Mouse (Mus musculus): ENCODE measurements at regions not wholly inside any gene's neighbourhood (a gene's known extent, or its start where the extent isn't known, plus 50 kb on each side); places are given as distances from the start of the nearest gene placed in this dataset.
"Not testable (repeated sequence)": the region's sequence is repeated elsewhere in the genome, so short reads cannot be mapped to it uniquely, and the experiment has no call there.

DNA sequence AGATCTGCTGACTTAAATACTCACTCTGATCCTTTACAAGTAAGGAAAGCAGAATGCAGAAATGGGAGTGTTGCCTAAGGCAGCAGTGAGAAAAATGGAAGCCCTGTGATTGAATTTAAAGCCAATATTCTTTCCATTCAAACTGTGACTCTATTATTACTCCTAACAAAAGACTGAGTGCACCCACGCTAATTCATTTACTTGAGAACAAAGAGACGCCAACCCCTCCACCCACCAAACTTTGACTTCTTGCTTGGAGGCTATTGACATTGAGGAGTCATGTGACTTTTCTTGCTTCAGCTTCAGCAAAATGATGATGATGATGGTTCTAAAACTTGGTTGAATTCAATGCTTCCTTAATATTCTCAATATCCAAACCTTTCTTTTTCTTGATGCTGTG lies 245.6 kb downstream of the Enc1 start:
- DNase-seq (ENCODE audit: low spot score): no peak

DNA sequence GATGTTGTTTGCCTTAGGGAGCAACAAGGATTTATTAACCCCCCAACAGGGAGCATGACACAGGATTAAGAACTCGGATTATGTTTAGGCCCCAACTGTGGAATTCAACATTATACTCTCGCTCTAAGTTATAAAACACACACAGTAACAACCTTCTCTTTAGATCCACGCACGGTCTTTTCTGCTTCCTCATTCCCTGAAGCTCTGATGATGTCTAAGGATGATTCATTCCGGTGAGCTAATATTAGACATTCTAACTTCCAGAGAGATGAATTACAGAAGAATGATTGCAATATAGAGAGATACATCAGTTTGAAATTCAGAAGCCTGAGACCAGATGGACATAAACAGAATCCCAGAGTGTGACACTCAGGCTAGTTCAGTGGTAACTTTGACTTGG lies 245.0 kb downstream of the Enc1 start:
- DNase-seq (ENCODE audit: low spot score): no peak

DNA sequence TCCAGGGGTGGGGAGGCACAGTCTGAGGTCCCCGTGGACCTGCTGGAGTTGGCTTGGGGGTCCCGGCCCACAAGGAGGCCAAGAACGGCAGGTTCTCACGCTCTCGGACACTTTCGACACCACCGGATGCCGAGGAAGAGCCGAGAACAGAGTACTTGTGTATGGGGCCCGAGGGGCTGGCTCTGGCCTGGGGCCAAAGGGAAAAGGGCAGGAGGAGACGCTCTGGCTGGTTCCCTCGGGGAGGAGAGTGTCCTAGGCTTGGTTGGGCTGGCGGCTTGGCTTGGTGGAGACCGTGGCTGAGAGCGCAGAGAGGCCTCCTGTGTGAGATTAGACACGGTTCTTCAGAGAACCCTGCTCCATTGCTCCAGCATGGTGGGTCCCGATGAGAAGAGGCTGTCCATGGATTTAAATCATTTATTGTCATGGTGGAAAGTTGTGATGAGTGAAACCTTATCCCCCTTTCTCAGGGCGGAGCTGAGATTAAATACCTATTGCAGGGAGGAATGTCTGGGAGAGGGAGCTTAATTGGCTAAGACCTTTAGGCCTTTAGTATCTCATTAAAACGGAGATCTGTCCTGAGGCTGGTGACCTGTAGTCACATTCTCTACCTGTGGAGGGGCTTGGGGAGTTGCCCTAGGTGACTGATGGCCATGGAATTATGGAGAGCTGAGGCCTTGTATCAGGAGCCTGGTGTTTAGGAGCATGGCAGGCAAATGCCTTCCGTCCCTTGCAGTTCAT lies 244.1 kb downstream of the Enc1 start:
- DNase-seq (ENCODE audit: low spot score): no peak

DNA sequence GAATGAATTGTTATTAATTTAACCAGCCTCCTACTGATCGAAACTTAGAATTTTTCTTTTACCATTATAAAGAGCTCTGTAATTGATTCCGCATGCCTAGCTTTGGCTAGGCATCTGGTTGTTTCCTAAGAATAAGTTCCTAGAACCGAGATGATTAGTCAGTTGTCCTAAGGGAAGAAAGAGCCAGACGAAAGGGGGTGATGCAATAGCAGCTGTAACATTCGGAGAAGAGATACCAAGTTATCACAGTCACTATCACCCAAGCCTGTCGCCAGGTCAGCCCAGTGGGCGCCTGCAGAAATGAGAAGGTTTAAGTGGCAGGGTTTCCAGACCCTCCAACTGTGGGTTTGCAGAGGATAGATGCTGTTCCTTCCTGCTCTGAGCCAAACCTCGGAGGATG lies 242.8 kb downstream of the Enc1 start:
- DNase-seq (ENCODE audit: low spot score): no peak

DNA sequence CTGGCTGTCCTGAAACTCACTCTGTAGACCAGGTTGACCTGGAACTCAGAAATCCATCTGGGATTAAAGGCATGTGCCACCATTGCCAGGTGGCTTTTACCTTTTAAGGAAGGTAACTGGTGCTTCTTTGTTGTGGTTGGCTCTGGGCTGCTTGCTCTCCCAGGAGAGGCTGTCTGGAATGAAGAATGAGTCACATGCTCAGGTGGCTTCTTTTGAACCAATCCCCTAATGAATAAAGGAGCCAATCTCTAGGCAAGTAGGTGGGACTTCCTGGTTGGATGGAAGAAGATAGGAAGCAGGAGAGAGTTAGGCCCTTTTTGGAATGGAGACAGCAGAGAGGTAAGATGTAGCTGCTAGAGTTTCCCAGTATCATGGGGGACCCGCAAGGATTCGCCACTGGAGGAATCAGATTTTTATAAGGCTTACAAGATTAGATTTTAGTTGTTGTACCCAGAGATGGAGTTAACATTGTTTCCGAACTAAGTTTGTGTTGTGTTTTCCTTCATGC lies 241.6 kb downstream of the Enc1 start:
- DNase-seq (ENCODE audit: low spot score): no peak

DNA sequence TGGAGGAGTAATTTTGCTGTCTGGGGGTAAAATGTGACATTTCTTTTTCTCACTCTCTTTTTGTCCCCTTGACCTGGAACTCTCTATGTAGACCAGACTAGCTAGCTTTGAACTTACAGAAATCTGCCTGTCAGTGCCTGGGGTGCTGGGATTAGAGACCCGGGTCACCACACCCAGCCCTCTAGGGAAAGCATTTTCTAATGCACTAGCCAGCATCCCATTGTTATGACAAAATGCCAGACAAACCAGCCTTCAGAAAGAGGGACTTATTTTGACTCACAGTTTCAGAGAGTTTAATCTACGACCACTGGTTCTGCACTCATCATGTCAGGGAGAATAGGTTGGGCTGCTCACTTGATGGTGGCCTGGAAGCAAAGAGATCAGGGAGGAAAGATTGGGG lies 240.4 kb downstream of the Enc1 start:
- DNase-seq (ENCODE audit: low spot score): no peak

DNA sequence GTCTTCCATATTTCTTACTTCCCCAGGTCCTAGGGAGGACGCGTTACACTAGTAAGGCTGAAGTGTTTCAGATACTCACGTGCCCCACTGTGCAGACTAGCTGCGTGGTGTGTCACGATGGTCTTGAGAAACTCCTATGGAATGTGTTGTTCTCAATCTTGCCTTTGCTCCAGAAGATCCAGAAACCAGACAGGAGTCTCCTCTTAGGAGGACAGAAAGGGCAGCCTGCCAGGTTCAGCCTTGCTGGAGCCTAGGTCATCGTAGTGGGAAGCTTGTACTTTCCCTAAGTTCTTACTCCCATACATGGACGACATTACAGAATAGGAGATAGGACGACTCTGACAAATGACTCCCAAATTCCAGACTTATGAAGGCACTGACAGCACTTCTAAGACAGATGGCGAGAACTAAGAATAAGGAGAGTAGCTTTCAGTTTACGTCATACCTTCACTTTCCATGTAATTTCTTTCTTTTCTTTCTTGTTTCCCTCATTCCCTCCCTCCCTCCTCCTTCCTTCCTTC lies 238.2 kb downstream of the Enc1 start:
- DNase-seq (ENCODE audit: low spot score): no peak

- DNase-seq (ENCODE audit: low spot score): no peak
Measured at GRCm38 (mm10) chr13:97473971-97474365, 233.1 kb downstream of the Enc1 start.

DNA sequence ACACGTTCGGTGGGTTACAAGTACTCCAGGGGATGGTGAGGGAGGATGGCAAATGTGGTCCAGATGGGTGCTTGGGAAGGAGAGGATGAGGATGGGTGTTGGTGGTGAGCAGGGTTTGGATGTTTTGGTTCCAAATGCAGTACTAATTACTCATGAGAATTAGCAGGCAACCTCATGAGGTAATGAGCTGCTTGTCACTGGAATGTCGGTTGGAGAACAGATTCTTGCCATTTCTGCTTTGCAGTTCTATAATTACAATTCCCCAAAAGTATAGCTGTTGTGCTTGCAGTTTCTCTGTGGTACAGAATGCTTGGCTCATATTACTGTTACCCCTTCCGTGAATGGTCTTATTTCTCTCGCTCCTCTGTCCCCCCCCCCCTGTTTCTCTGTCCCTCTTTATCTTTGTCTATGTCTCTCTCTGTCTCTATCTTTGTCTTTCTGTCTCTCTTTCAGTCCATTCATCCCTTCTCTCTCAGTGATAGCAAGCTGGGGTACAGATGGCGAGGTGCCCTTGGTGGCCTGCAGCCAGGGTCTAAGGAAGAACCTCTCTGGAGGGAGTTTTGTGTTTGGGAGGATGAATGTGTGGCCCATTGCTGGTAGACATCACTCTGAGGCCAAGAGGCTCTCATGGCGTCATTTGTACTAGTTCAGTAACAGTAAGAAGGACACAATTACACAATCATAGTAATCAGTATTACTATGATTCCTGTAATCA lies 232.5 kb downstream of the Enc1 start:
- no peak for DNase-seq (ENCODE audit: low spot score)

DNA sequence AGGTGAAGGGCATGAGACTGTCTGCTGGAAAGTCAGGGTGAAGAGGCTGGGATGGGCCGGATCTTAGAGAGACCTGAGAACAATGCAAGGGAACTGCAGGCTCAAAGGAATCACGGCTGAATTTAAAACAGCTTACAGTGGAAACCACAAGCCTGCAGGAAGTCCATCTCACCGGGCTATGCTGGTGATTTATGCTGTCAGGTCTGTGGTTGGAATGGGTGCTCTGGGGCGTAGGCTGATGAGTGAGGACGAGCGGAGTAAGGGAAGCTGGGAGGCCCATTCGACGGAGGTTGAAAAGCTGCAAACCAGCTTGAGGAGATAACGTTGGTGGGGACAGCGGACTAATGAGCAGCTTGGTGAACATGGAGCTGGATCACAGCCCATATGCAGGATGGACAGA lies 229.1 kb downstream of the Enc1 start:
- DNase-seq (ENCODE audit: low spot score): no peak

DNA sequence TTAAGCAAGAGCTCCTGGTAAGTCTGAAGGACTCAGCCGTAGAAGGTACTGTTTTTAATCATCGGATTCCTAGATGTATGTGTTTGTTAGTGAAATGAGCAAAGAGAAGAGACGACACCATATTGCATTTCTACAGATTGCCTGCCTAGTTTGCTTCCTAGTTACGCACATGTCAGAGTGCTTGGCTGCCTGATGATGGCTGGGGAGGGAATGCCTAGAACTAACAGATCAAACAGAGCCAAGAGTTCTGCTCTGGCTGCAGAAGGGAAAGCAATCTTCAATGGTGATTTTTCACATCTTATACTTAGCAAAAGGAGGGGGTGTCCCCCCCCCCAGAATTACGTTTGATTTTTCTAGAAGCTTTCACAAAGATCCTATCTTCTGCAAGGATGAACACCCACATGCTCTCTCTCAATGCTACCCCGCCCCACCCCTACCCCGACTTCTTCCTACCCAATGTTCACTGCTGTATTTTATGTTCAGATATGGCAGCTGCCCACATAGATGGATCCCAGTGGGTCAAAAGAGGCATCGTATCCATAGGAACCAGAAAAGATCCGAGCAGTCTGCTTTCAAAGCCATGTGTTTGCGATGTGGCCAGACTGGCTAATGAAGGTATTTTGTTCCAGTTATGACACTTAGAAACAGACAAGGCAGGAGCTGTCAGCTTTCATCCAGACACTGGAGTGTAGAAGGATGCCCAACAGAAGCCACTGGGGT lies 228.1 kb downstream of the Enc1 start:
- no peak for DNase-seq (ENCODE audit: low spot score)

DNA sequence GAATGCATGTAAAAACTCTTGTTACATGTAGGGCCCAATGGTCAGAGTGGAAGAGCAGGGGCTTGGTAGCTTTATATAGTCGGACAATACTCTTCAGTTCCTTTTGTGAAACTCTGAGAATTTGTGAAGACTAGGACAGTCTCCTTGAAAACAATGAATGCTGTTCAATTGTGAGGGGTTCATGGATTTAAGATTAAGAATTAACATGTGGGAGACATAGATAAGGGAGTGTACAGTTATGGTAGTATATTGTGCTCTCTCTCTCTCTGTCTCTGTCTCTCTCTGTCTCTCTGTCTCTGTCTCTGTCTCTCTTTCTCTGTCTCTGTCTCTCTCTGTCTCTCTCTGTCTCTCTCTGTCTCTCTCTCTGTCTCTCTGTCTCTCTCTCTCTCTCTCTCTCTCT lies 225.7 kb downstream of the Enc1 start:
- not testable (repeated sequence) for DNase-seq (ENCODE audit: low spot score)

- DNase-seq (ENCODE audit: low spot score): no peak
Measured at GRCm38 (mm10) chr13:97463798-97464197, 222.9 kb downstream of the Enc1 start.

- DNase-seq (ENCODE audit: low spot score): no peak
Measured at GRCm38 (mm10) chr13:97462884-97463235, 222.0 kb downstream of the Enc1 start.

GRCm38 (mm10) chr13:97462110-97462883 lies 221.4 kb downstream of the Enc1 start:
- no peak for DNase-seq (ENCODE audit: low spot score)

DNA sequence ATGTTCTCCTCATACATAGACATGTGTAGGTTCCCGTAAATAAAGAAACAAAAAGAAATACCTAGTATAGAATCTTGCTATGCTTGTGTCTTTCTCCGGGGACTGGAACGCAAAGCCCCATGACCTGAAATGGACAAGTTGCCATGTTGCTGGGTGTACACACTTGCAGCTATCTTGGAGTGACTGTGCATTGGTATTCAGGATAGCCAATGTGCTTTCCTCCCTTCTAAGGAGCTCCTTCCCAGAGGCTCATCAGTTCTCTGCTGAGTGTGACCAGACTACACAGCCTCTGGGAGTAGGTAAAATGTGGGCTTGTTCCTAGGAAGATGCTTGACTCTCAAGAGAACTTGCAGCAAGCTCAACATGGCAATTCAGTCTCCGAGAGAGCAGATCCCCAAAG lies 220.3 kb downstream of the Enc1 start:
- no peak for DNase-seq (ENCODE audit: low spot score)

DNA sequence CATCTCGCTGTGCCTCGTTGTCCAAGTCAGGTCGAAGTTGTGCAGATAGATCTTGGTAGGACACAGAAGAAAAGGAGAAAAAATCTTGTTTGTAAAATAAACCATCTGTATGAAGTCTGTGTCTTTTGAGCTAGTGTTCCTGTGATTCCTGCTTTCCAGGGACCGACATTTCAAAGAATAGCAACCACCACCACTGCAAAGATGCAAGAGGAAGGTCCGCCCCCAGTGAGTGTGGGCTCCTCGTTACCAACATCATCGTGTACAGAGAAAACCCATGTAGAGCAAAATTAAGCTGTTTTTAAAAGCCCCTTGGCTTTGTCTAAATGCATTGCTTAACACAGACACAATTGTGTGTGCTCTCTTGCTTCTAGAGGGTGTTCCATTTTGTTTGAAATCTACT lies 218.2 kb downstream of the Enc1 start:
- no peak for DNase-seq (ENCODE audit: low spot score)

DNA sequence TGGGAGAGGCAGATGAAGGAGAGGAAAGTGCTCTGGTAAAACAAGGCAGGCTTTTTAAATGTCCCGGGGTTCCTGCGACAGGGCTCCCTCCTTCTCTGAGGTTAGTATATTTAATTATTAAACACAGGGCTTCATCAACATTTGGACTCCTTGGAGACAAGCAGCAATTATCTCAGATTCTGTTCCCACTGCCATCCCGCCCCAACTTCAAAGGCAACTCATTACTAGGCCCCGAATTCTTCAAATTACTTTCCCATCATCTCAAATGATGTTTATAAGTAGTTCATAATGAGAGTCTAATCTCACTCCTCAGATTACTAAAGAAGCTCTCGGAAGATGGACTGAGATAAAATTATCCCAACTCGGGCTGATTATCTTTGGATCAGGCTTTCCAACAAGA lies 215.1 kb downstream of the Enc1 start:
- DNase-seq (ENCODE audit: low spot score): no peak

GRCm38 (mm10) chr13:97454715-97455114 lies 213.8 kb downstream of the Enc1 start:
- DNase-seq (ENCODE audit: low spot score): no peak

DNA sequence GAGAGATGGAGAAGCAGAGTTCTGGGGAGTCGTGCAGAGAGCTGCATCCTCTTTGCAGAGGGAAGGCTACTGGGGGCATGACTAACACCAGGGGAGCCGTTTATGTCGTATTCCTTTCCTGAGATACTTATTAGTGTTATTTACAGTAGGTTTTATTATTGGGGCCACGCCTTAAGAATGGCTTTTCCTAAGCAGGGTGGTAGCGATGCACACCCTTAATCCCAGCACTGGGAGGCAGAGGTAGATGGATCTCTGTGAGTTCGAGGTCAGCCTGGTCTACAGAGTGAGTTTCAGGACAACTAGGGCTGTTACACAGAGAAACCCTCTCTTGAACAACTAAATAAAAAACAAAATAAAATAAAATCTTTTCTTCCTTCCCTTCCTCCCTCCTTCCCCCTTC lies 212.6 kb downstream of the Enc1 start:
- no peak for DNase-seq (ENCODE audit: low spot score)

DNA sequence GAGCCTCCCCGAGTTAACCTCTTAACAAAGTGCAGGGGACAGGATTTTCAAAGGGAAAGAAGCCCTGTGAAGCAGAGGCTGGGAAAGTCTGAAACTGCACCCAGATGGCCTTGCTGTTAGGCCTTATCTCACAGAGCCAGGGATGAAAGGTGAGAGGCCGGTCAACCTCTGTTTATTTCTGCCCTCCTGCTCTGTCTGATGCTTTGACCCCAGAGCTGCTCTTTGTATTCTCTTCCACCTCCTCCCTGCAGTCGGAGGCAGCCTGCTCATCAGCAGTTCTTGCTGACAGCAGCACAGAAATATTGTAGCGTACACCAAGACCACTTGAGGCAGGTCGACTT lies 212.2 kb downstream of the Enc1 start:
- no peak for DNase-seq (ENCODE audit: low spot score)

GRCm38 (mm10) chr13:97452386-97453089 lies 211.6 kb downstream of the Enc1 start:
- no peak for DNase-seq (ENCODE audit: low spot score)
